Mouse (Mus musculus) liver, postnatal 0 days (tissue): Measurements from ENCODE around the gene Prkca.

ENCODE experiments used
- CTCF ChIP-seq: sonication (generic); IDR thresholded peaks from 2 replicates; pipeline ENCODE4 v1.5.1; 2016; ENCODE audit warnings: antibody characterized with exemption, low read depth
- EP300 ChIP-seq: IDR thresholded peaks from 2 replicates; pipeline ENCODE4 v1.6.1; 2016; ENCODE audit warnings: antibody characterized with exemption, low read depth, mild to moderate bottlenecking

DNA sequence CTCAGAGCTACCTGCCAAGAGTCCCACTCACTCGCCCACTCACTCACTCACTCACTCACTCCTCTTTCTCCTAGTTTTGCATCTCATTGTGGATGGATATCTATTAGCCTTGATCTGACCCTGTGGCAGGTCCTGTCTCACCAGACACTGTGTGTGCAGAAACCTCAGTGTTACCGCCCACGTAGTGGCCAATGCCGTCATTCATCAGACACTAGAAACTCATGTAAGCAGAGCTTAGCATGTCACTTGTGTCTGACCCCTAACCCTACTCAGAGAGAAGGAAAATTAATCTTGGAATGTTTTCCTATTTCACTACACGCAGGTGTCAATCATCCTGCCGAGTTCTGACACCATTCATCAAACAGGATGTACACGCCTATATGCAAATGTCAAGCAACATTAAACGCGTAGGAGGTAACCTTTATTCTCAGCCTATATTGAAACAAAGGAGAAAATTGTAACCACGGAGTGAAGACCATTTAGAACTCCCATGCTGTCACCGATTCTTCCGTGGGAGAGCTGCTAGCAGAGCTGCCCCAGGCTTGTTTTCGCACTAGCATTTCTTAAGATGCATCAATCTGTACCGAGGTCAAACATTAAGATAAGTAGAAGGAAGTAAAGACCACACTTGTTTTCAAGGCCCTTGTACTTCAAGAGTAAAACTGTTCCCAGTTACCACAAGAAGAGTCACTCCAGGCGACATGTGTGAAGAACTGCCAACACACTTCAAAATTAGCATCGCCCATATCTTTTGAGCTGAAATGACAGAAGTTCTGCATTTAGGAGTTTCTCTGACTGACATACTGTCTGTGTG lies 70.9 kb downstream of the Prkca start:
- TF ChIP-seq EP300 (no peak), CTCF (no peak)
